Mouse (Mus musculus) myocyte (in vitro differentiated cells): ENCODE measurements around the gene Pml.

Source experiments
- MAX ChIP-seq: IDR thresholded peaks from one replicate; pipeline ENCODE4 v1.6.1; 2011; ENCODE audit warnings: low read depth, mild to moderate bottlenecking, control low read depth
- POLR2A ChIP-seq: IDR thresholded peaks from one replicate; pipeline ENCODE4 v1.6.1; 2011; ENCODE audit warnings: low read depth, mild to moderate bottlenecking, control low read depth, moderate library complexity; ENCODE audit not compliant: insufficient read length

- no peak for TF ChIP-seq POLR2A
- no peak for TF ChIP-seq MAX
Observed at GRCm38 (mm10) chr9:58255704-58256685, 6.4 kb upstream of the Pml start.
